Mouse (Mus musculus) MEL (cell line): ENCODE results near the gene Cybb. TPM values are rescaled to one million over a fixed set of nuclear protein-coding genes. Genes with fewer than 3 reads are reported as not detected.

ENCODE experiments used
- DNase-seq: peaks from one replicate; pipeline ENCODE4 v3.0.0; 2011; ENCODE audit warnings: low read depth, low spot score
- H3K27ac ChIP-seq: 2 replicates; pipeline ENCODE4 v1.5.1; 2012; ENCODE audit warnings: low read depth, mild to moderate bottlenecking, control low read depth, low read length, moderate library complexity; ENCODE audit not compliant: control insufficient read depth
- H3K27me3 ChIP-seq, 2 experiments: fragments of 150-350 bp in 1 of 2; sonication (generic) in 1 of 2; 2 replicates each; pipeline ENCODE4 v1.6.1; 2012; ENCODE audit warnings: low read length in 2 of 2, mild to moderate bottlenecking in 2 of 2, improper control_type of control experiment in 1 of 2, moderate library complexity in 1 of 2; ENCODE audit not compliant: insufficient read depth in 2 of 2, control insufficient read depth in 1 of 2
- H3K36me3 ChIP-seq, 2 experiments: 2 replicates each; pipeline ENCODE4 v1.6.1; 2012 to 2014; ENCODE audit warnings: low read length in 2 of 2, improper control_type of control experiment in 1 of 2, inconsistent platforms in 1 of 2, mild to moderate bottlenecking in 1 of 2; ENCODE audit not compliant: insufficient read depth in 2 of 2, control insufficient read depth in 1 of 2
- H3K4me1 ChIP-seq, 2 experiments: fragments of 150-350 bp in 1 of 2; sonication (generic) in 1 of 2; 2 replicates each; pipeline ENCODE4 v1.6.1; 2012; ENCODE audit warnings: low read length in 2 of 2, improper control_type of control experiment in 1 of 2, mild to moderate bottlenecking in 1 of 2; ENCODE audit not compliant: insufficient read depth in 2 of 2, control insufficient read depth in 1 of 2
- H3K4me3 ChIP-seq, 2 experiments: fragments of 150-350 bp in 1 of 2; sonication (generic) in 1 of 2; 2 replicates each; pipeline ENCODE4 v1.5.1; 2012; ENCODE audit warnings: low read depth in 2 of 2, low read length in 2 of 2, mild to moderate bottlenecking in 2 of 2, moderate library complexity in 2 of 2, control low read depth in 1 of 2, improper control_type of control experiment in 1 of 2; ENCODE audit not compliant: control insufficient read depth in 1 of 2, insufficient read depth in 1 of 2
- H3K79me2 ChIP-seq: 2 replicates; pipeline ENCODE4 v1.6.1; 2012; ENCODE audit warnings: mild to moderate bottlenecking, low read length, moderate library complexity; ENCODE audit not compliant: control insufficient read depth, poor library complexity, insufficient read depth
- H3K9ac ChIP-seq: 2 replicates; pipeline ENCODE4 v1.6.1; 2012; ENCODE audit warnings: low read depth, mild to moderate bottlenecking, control low read depth, low read length, moderate library complexity; ENCODE audit not compliant: control insufficient read depth, poor library complexity, severe bottlenecking
- H3K9me3 ChIP-seq: fragments of 150-350 bp; sonication (generic); replicated peaks from 2 replicates; pipeline ENCODE4 v1.6.1; 2012; ENCODE audit warnings: mild to moderate bottlenecking, low read length, improper control_type of control experiment, moderate library complexity; ENCODE audit not compliant: insufficient read depth
- EP300 ChIP-seq, 2 experiments: IDR thresholded peaks; 2 replicates each; pipeline ENCODE4 v1.6.1; 2011; ENCODE audit warnings: improper control_type of control experiment in 2 of 2, low read length in 2 of 2, low read depth in 1 of 2, mild to moderate bottlenecking in 1 of 2
- KAT2A ChIP-seq: conservative IDR thresholded peaks from 2 replicates; pipeline ENCODE4 v1.6.1; 2012; ENCODE audit warnings: low read depth, low read length, improper control_type of control experiment, inconsistent platforms
- MAFK ChIP-seq: IDR thresholded peaks from 2 replicates; pipeline ENCODE4 v1.6.1; 2011; ENCODE audit warnings: low read depth, mild to moderate bottlenecking, low read length, improper control_type of control experiment, borderline replicate concordance
- MAX ChIP-seq: IDR thresholded peaks from 2 replicates; pipeline ENCODE4 v1.6.1; 2011; ENCODE audit warnings: low read length, improper control_type of control experiment
- MAZ ChIP-seq: IDR thresholded peaks from 2 replicates; pipeline ENCODE4 v1.6.1; 2012; ENCODE audit warnings: low read depth, mild to moderate bottlenecking, inconsistent platforms, low read length, improper control_type of control experiment
- MEF2A ChIP-seq: IDR thresholded peaks from 2 replicates; pipeline ENCODE4 v1.6.1; 2014; ENCODE audit warnings: low read depth, mild to moderate bottlenecking, inconsistent platforms, low read length, improper control_type of control experiment; ENCODE audit not compliant: poor library complexity, insufficient replicate concordance, severe bottlenecking; ENCODE audit errors: extremely low read depth
- MXI1 ChIP-seq: IDR thresholded peaks from 2 replicates; pipeline ENCODE4 v1.6.1; 2011; ENCODE audit warnings: mild to moderate bottlenecking, low read depth, low read length, improper control_type of control experiment
- MYB ChIP-seq: IDR thresholded peaks from 2 replicates; pipeline ENCODE4 v1.6.1; 2011; ENCODE audit warnings: mild to moderate bottlenecking, low read depth, low read length, improper control_type of control experiment
- MYC ChIP-seq: IDR thresholded peaks from 2 replicates; pipeline ENCODE4 v1.6.1; 2011; ENCODE audit warnings: low read depth, mild to moderate bottlenecking, low read length, improper control_type of control experiment, moderate library complexity
- NRF1 ChIP-seq: IDR thresholded peaks from 2 replicates; pipeline ENCODE4 v1.6.1; 2014; ENCODE audit warnings: low read depth, mild to moderate bottlenecking, inconsistent platforms, low read length, improper control_type of control experiment, moderate library complexity; ENCODE audit not compliant: poor library complexity, insufficient read depth, severe bottlenecking
- POLR2AphosphoS2 ChIP-seq: IDR thresholded peaks from 2 replicates; pipeline ENCODE4 v1.6.1; 2011; ENCODE audit warnings: low read length, improper control_type of control experiment
- POLR2AphosphoS5 ChIP-seq: IDR thresholded peaks from 2 replicates; pipeline ENCODE4 v1.6.1; 2012; ENCODE audit warnings: low read depth, borderline replicate concordance, mild to moderate bottlenecking, inconsistent platforms, low read length, moderate library complexity, mixed read lengths
- TAL1 ChIP-seq: IDR thresholded peaks from 2 replicates; pipeline ENCODE4 v1.6.1; 2012; ENCODE audit warnings: mild to moderate bottlenecking, inconsistent platforms, low read length, moderate library complexity, mixed read lengths
- TCF12 ChIP-seq: IDR thresholded peaks from 2 replicates; pipeline ENCODE4 v1.6.1; 2014; ENCODE audit warnings: low read depth, mild to moderate bottlenecking, inconsistent platforms, low read length, improper control_type of control experiment, moderate library complexity
- USF1 ChIP-seq: IDR thresholded peaks from 2 replicates; pipeline ENCODE4 v1.6.1; 2014; ENCODE audit warnings: low read depth, mild to moderate bottlenecking, inconsistent platforms, low read length, improper control_type of control experiment, moderate library complexity
- USF2 ChIP-seq, 2 experiments: IDR thresholded peaks; 2 replicates each; pipeline ENCODE4 v1.6.1; 2011 to 2012; ENCODE audit warnings: improper control_type of control experiment in 2 of 2, low read length in 2 of 2, borderline replicate concordance in 1 of 2, inconsistent platforms in 1 of 2, low read depth in 1 of 2, mild to moderate bottlenecking in 1 of 2; ENCODE audit not compliant: insufficient read depth in 1 of 2
- ZC3H11A ChIP-seq: IDR thresholded peaks from 2 replicates; pipeline ENCODE4 v1.6.1; 2012; ENCODE audit warnings: low read depth, mild to moderate bottlenecking, inconsistent platforms, low read length, improper control_type of control experiment
- ZKSCAN1 ChIP-seq: IDR thresholded peaks from 2 replicates; pipeline ENCODE4 v1.6.1; 2012; ENCODE audit warnings: low read depth, mild to moderate bottlenecking, inconsistent platforms, low read length, improper control_type of control experiment, moderate library complexity
- ZMIZ1 ChIP-seq: IDR thresholded peaks from 2 replicates; pipeline ENCODE4 v1.6.1; 2012; ENCODE audit warnings: low read depth, mild to moderate bottlenecking, inconsistent platforms, low read length, improper control_type of control experiment, moderate library complexity
- polyA plus RNA-seq, 2 experiments: library from polyadenylated mRNA; stranded (reverse) in 1 of 2; unstranded in 1 of 2; fragments of >175 nt in 1 of 2; fragments of >200 nt in 1 of 2; gene quantifications; 2 replicates each; pipeline versions ENCODE4 v1.2.1 to v1.2.4; 2012; ENCODE audit warnings: low replicate concordance in 2 of 2, low read depth in 1 of 2; ENCODE audit not compliant: insufficient read length in 2 of 2, insufficient read depth in 1 of 2, missing spikeins in 1 of 2
- total RNA-seq: library from RNA; depleted of rRNA; stranded (reverse); fragments of 300-350 nt; gene quantifications from 2 replicates; pipeline ENCODE4 v1.2.3, GENCODE M21; 2012

Gene Cybb
- total and polyA plus RNA-seq, 3 experiments, result not detected

- Histone ChIP-seq H3K27ac (no peak overlapping the region), H3K79me2 (no peaks in the 10 kb centered on the region), H3K4me1 (no peaks in the 10 kb centered on the region), H3K9me3 (no peaks in the 10 kb centered on the region), H3K36me3 (no peaks in the 10 kb centered on the region), H3K27me3 (peaks cover 0 to 5% of the 10 kb centered on the region in 2 experiments; a peak in 3 of 4 replicates), H3K9ac (no peak overlapping the region), H3K4me3 (no peak overlapping the region)
- no peak for DNase-seq
- no peak for TF ChIP-seq NRF1
- TF ChIP-seq TAL1, result no peak
- TF ChIP-seq ZMIZ1, result no peak
- no peak for TF ChIP-seq EP300 (IDR thresholded peaks at IDR 0.05; ENCODE audit: low read depth in 1 of 2, low read length in 2 of 2)
- TF ChIP-seq POLR2AphosphoS5, result no peak
- no peak for TF ChIP-seq KAT2A
- no peak for TF ChIP-seq MAFK
- no peak for TF ChIP-seq MAX
- TF ChIP-seq ZKSCAN1, result no peak
- TF ChIP-seq POLR2AphosphoS2, result no peak
- TF ChIP-seq MXI1, result no peak
These were observed 18.5 kb downstream of the Cybb start for GRCm38 (mm10) chrX:9469100-9469499.

GRCm38 (mm10) chrX:9467020-9467419 is 20.6 kb downstream of the Cybb start:
- Histone ChIP-seq H3K79me2 (no peaks in the 10 kb centered on the region), H3K27me3 (peaks cover 0 to 5% of the 10 kb centered on the region in 2 experiments; a peak in 3 of 4 replicates), H3K27ac (no peak overlapping the region), H3K9me3 (no peaks in the 10 kb centered on the region), H3K4me1 (no peaks in the 10 kb centered on the region), H3K9ac (no peak overlapping the region), H3K36me3 (no peaks in the 10 kb centered on the region), H3K4me3 (no peak overlapping the region)
- no peak for TF ChIP-seq ZC3H11A
- TF ChIP-seq MAFK, result no peak
- no peak for TF ChIP-seq MEF2A
- TF ChIP-seq USF1, result no peak
- TF ChIP-seq MXI1, result no peak
- no peak for TF ChIP-seq USF2 (IDR thresholded peaks at IDR 0.05; ENCODE audit: borderline replicate concordance in 1 of 2, insufficient read depth in 1 of 2, low read depth in 1 of 2, low read length in 2 of 2)
- no peak for TF ChIP-seq MYC
- no peak for TF ChIP-seq TCF12
- TF ChIP-seq MYB, result no peak
- TF ChIP-seq MAZ, result no peak
- DNase-seq, result no peak
